Mouse (Mus musculus) intestine, embryonic 15.5 days (tissue): ENCODE measurements at regions not wholly inside any gene's neighbourhood (a gene's known extent, or its start where the extent isn't known, plus 50 kb on each side); places are given as distances from the start of the nearest gene placed in this dataset.

Experiments used
- ATAC-seq: fragments of 200-750 bp; cut with Nextera tagmentation; 2 replicates; pipeline ENCODE4 v1.8.0; 2017; ENCODE audit warnings: moderate TSS enrichment, moderate library complexity
- H3K27ac ChIP-seq: fragments of 300-500 bp; sonication (generic); 2 replicates; pipeline ENCODE4 v1.5.1; 2015; ENCODE audit warnings: mild to moderate bottlenecking, inconsistent platforms
- H3K27me3 ChIP-seq: fragments of 300-500 bp; sonication (generic); replicated peaks from 2 replicates; pipeline ENCODE4 v1.6.1; 2015; ENCODE audit warnings: inconsistent platforms
- H3K36me3 ChIP-seq: fragments of 300-500 bp; sonication (generic); 2 replicates; pipeline ENCODE4 v1.6.1; 2015; ENCODE audit warnings: inconsistent platforms
- H3K4me1 ChIP-seq: fragments of 300-500 bp; sonication (generic); replicated peaks from 2 replicates; pipeline ENCODE4 v1.6.1; 2015; ENCODE audit warnings: inconsistent platforms
- H3K4me2 ChIP-seq: fragments of 300-500 bp; sonication (generic); replicated peaks from 2 replicates; pipeline ENCODE4 v1.6.1; 2015; ENCODE audit warnings: mild to moderate bottlenecking, inconsistent platforms
- H3K4me3 ChIP-seq: fragments of 300-500 bp; sonication (generic); replicated peaks from 2 replicates; pipeline ENCODE4 v1.5.1; 2015; ENCODE audit warnings: inconsistent platforms
- H3K9ac ChIP-seq: fragments of 300-500 bp; sonication (generic); 2 replicates; pipeline ENCODE4 v1.6.1; 2015; ENCODE audit warnings: inconsistent platforms
- H3K9me3 ChIP-seq: fragments of 300-500 bp; sonication (generic); 2 replicates; pipeline ENCODE4 v1.6.1; 2016; ENCODE audit warnings: inconsistent platforms
- WGBS: fragments of 180-500 bp; shearing (Covaris S2); methylation state at CpG from one replicate; pipeline ENCODE4 v1.1.7; 2015; 5-methylcytosine and 5-hydroxymethylcytosine counted together

DNA sequence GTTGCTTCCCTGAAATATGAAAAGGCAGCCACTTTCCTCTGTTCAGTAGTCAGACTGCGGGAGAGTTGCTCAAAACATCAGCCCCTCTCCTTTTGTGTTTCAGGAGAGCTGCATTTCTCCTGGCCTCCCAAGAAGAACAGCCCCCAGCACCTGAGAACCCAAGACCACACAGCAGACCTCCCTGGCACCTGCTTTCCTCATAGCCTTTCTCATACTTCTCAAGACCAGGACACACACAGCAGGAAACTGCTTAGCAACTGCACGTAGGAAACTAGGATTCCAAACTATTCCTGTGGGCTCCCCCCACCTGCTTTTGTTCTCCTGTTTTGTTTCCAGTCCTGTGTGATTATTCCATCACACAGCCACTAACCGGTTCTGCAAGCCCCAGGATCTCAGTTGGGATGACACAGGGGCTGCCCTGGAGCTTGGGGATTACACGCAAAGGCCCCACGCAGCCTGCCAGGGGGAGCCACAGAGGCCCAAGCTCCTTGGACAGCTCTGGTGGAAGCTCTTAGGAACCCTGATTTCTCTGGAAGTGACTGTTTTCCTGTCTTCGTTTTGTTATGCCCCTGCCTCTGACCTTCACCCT, 519.6 kb upstream of the Klf4 start:
- H3K27ac ChIP-seq = no peak overlapping the region
- no peak for ATAC-seq
- WGBS = 37% methylated on average over 6 of the region's 6 CpGs

DNA sequence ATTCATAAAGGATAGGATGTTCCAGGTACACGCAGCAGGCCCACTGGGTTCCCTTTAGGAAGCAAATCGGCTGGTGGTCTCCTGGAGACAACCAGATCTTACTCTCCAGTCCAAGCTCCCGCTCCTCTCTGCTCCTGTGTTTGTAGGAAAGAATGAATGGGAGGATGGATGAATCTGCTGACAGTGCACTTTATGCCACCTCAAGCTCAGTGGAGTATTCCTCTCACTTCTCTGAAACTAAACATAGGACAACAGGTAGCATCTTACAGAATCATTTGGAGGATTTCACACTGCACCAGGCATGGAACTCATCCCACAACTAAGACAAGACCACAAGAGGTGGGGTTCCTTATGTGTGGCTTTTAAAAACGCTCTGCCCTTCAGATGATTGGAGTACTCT, 507.1 kb upstream of the Klf4 start:
- H3K4me1 ChIP-seq = no peaks in the 10 kb centered on the region
- WGBS = 94% methylated on average over 4 of the region's 4 CpGs
- no peaks in the 10 kb centered on the region for H3K27me3 ChIP-seq
- H3K4me2 ChIP-seq = no peak overlapping the region
- H3K9ac ChIP-seq = no peak overlapping the region
- no peaks in the 10 kb centered on the region for H3K36me3 ChIP-seq
- no peaks in the 10 kb centered on the region for H3K9me3 ChIP-seq
- no peak overlapping the region for H3K4me3 ChIP-seq
- ATAC-seq = no peak
- no peak overlapping the region for H3K27ac ChIP-seq

More for the DNA sequence above, 519.6 kb upstream of the Klf4 start:
- Histone ChIP-seq H3K4me2 (no peak overlapping the region), H3K4me3 (no peak overlapping the region), H3K9me3 (no peaks in the 10 kb centered on the region), H3K4me1 (no peaks in the 10 kb centered on the region), H3K27me3 (no peaks in the 10 kb centered on the region), H3K9ac (no peak overlapping the region), H3K36me3 (no peaks in the 10 kb centered on the region)

DNA sequence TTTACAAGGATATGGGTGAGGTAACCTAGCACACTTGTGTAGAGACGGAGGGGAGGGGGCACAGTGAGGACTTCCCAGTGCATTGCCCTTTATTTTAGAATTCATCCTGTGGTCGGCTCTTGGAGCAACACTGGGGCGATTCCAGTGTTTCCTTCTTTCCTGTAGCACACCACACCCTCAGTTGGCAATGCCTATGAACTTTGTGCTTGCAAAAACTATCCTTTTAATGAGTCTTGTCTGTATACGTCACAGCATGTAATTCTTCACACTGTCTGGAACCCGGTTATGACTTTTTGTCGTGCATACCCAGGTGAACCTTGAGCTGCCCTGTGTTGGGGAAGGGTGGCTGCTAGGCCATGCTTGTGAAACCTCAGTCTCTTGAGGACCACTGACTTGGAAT, 504.1 kb upstream of the Klf4 start:
- WGBS = 84% methylated on average over 6 of the region's 6 CpGs
- Histone ChIP-seq H3K4me1 (no peaks in the 10 kb centered on the region), H3K4me3 (no peak overlapping the region), H3K36me3 (no peaks in the 10 kb centered on the region), H3K9me3 (no peaks in the 10 kb centered on the region), H3K27me3 (no peaks in the 10 kb centered on the region), H3K27ac (no peak overlapping the region), H3K4me2 (no peak overlapping the region), H3K9ac (no peak overlapping the region)
- no peak for ATAC-seq

DNA sequence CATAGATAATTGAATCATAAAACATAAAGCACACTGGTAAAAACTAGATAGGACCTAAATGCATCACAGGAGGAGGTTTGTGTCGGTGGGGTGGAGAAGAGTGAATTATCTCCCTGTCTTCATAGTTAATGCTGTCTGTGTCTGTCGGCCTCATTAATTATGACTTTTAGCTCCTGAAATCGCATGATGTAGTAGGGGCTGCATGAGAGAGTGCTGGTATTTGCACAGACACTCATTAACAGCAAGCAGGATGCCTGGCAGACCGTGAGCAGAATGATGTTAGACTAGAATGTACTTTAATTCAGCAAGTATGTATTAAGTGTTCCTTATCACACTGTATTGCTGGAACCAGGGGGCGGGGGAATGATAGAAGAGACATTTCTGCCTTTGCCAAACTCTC, 503.3 kb upstream of the Klf4 start:
- H3K9me3 ChIP-seq = no peaks in the 10 kb centered on the region
- H3K9ac ChIP-seq = no peak overlapping the region
- H3K4me1 ChIP-seq = no peaks in the 10 kb centered on the region
- H3K4me2 ChIP-seq = no peak overlapping the region
- no peak overlapping the region for H3K27ac ChIP-seq
- H3K36me3 ChIP-seq = no peaks in the 10 kb centered on the region
- WGBS = 55% methylated on average over 5 of the region's 5 CpGs
- ATAC-seq = no peak
- H3K27me3 ChIP-seq = no peaks in the 10 kb centered on the region
- no peak overlapping the region for H3K4me3 ChIP-seq

DNA sequence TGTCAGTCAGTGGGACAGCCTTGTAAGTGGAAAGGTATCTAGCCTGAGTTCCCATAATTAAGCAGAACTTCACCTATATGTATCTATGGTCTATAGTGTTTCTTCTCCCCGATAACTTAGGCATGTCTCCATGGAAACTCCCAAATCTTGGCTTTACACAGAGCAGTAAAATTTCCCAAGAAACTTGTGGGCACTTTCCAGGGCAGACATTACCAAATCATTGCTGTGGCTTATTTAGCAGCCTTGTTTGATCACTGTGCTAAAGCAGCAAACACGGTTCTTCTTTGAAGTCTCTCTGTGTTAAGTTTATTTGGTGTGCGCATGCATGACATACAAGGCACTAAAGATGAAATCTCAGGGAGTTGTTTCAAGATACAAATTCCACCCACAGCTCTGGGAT, 496.2 kb upstream of the Klf4 start:
- H3K9me3 ChIP-seq = no peaks in the 10 kb centered on the region
- H3K27me3 ChIP-seq = no peaks in the 10 kb centered on the region
- no peak overlapping the region for H3K4me3 ChIP-seq
- H3K4me1 ChIP-seq = no peaks in the 10 kb centered on the region
- no peak overlapping the region for H3K4me2 ChIP-seq
- no peaks in the 10 kb centered on the region for H3K36me3 ChIP-seq
- 83% methylated on average over 3 of the region's 3 CpGs for WGBS
- H3K9ac ChIP-seq = no peak overlapping the region
- ATAC-seq = no peak
- H3K27ac ChIP-seq = no peak overlapping the region

DNA sequence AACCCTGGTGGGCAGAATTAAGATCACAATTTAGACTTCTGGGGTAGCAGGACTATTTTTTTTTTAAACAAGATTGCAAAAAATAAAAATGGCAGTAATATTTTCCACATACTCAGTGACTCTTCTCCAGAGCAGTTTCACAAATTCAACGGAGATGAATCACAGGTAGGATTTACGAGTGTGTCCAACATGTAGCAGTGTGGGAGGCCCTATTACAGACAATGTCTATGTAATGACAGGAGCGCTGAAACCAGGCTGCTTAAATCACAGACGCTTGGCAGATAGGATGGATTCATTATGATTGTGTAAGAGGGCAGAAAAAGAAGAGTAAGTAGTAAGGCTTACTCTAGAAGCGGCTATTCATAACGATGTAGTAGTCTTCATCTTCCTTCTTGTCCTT, 495.0 kb upstream of the Klf4 start:
- no peak overlapping the region for H3K9ac ChIP-seq
- no peaks in the 10 kb centered on the region for H3K9me3 ChIP-seq
- H3K4me1 ChIP-seq = no peaks in the 10 kb centered on the region
- H3K27ac ChIP-seq = no peak overlapping the region
- no peak for ATAC-seq
- no peaks in the 10 kb centered on the region for H3K27me3 ChIP-seq
- WGBS = 80% methylated on average over 6 of the region's 6 CpGs
- H3K36me3 ChIP-seq = no peaks in the 10 kb centered on the region
- no peak overlapping the region for H3K4me2 ChIP-seq
- no peak overlapping the region for H3K4me3 ChIP-seq

DNA sequence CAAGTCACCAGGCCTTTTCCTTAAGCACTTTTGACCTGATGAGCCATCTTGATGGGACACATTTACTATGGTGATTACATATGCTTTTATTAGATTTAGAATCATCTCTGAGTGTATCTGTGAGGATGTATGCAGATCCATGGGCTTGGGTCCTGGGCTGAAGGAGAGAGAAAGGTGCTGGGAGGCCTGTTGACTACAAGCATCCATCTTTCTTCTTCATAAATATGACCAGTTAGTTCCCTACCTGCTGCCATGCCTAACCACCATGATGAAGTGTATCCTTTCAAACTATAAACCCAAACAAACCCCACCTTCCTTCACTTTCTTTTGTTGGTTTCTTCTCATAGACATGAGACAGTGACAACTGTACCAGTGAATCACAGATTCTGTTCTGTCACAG, 492.2 kb upstream of the Klf4 start:
- H3K4me2 ChIP-seq = no peak overlapping the region
- no peak for ATAC-seq
- H3K9me3 ChIP-seq = no peaks in the 10 kb centered on the region
- H3K4me1 ChIP-seq = no peaks in the 10 kb centered on the region
- H3K27me3 ChIP-seq = no peaks in the 10 kb centered on the region
- no peak overlapping the region for H3K9ac ChIP-seq
- H3K27ac ChIP-seq = no peak overlapping the region
- no peaks in the 10 kb centered on the region for H3K36me3 ChIP-seq
- no peak overlapping the region for H3K4me3 ChIP-seq

DNA sequence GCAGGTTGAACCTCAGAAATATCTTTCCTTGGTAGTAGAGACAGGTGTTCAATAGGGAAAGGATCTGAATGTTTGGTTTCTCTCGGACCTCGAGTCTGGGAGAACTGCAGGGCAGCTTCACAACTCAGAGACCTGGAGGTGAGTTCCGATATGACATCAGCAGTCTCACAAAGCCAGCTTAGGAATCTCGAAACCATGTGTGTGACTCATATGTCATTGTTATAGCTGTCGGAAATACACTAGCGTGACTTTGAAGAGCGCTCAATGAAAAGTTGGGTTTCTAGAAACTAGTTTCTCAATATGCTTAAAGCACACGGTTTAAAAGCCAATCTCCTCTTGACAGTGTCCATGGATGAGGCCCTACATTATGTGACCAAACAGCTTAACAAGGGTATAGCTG, 485.9 kb upstream of the Klf4 start:
- no peak overlapping the region for H3K27ac ChIP-seq
- no peaks in the 10 kb centered on the region for H3K4me1 ChIP-seq
- no peaks in the 10 kb centered on the region for H3K27me3 ChIP-seq
- H3K36me3 ChIP-seq = no peaks in the 10 kb centered on the region
- H3K4me2 ChIP-seq = no peak overlapping the region
- H3K9me3 ChIP-seq = no peaks in the 10 kb centered on the region
- ATAC-seq = no peak
- H3K4me3 ChIP-seq = no peak overlapping the region
- WGBS = 92% methylated on average over 8 of the region's 8 CpGs
- H3K9ac ChIP-seq = no peak overlapping the region

DNA sequence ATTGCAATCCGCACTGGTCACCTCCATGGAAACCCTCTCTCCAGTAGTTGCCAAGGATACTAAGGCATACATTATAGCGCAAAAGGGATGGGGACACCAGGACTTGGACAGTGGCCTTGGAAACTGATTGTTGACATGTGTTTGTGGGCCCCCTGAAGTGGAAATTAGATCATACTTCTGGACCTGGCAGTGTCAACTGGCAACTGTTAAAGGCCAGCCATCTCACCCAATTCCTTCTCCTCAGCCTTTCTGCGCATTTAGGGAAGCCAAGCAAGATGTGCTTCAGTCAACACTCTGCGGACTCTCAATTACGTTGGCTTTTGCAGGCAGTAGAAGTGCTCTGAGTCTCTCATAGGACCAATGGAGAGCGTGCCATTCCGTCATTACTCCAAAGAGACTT, 483.2 kb upstream of the Klf4 start:
- no peaks in the 10 kb centered on the region for H3K36me3 ChIP-seq
- no peak overlapping the region for H3K27ac ChIP-seq
- H3K9ac ChIP-seq = no peak overlapping the region
- no peaks in the 10 kb centered on the region for H3K4me1 ChIP-seq
- no peak overlapping the region for H3K4me2 ChIP-seq
- no peaks in the 10 kb centered on the region for H3K27me3 ChIP-seq
- no peak for ATAC-seq
- no peak overlapping the region for H3K4me3 ChIP-seq
- WGBS = 93% methylated on average over 7 of the region's 7 CpGs
- H3K9me3 ChIP-seq = no peaks in the 10 kb centered on the region

DNA sequence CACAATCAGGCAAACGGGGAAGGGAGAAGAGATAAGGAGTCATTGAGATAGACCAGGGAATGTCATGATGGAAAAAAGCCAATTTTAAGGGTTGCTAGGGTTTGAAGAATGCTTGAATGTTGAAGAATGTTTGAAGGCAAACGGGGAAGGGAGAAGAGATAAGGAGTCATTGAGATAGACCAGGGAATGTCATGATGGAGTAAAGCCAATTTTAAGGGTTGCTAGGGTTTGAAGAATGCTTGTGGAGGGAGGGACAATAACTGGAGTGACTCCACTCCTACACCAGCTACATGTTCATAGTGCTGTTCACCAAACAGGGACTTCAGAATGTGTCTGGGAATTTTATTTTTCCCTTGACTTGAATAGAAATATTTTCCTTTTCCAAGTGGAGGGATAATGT, 476.0 kb upstream of the Klf4 start:
- 58% methylated on average over 2 of the region's 2 CpGs for WGBS
- H3K4me1 ChIP-seq = no peaks in the 10 kb centered on the region
- no peak overlapping the region for H3K4me2 ChIP-seq
- H3K9ac ChIP-seq = no peak overlapping the region
- H3K4me3 ChIP-seq = no peak overlapping the region
- H3K27me3 ChIP-seq = no peaks in the 10 kb centered on the region
- no peaks in the 10 kb centered on the region for H3K36me3 ChIP-seq
- ATAC-seq = no peak
- H3K9me3 ChIP-seq = no peaks in the 10 kb centered on the region
- no peak overlapping the region for H3K27ac ChIP-seq

DNA sequence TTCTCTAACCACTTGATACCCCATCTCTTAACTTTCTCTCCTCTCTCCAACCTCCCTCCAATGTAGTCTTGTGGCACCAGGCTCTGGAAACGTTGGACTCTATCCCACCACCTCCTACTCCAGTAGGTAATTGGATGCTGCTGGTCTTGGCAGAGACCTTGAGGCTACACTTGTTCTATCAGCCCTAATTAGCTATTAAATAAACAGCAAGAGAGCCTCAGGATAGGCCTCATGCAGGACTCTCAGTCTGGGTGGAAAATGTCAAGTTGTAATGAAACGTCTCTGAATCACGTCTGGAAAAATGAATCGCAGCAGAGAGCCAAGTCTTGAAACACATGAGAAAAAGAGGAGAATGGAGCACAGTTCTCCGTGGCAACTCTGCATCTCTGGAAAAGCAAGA, 472.0 kb upstream of the Klf4 start:
- H3K27ac ChIP-seq = no peak overlapping the region
- H3K4me3 ChIP-seq = no peak overlapping the region
- no peaks in the 10 kb centered on the region for H3K4me1 ChIP-seq
- WGBS = 73% methylated on average over 5 of the region's 5 CpGs
- H3K9ac ChIP-seq = no peak overlapping the region
- no peak overlapping the region for H3K4me2 ChIP-seq
- H3K9me3 ChIP-seq = no peaks in the 10 kb centered on the region
- H3K27me3 ChIP-seq = no peaks in the 10 kb centered on the region
- ATAC-seq = no peak
- no peaks in the 10 kb centered on the region for H3K36me3 ChIP-seq

DNA sequence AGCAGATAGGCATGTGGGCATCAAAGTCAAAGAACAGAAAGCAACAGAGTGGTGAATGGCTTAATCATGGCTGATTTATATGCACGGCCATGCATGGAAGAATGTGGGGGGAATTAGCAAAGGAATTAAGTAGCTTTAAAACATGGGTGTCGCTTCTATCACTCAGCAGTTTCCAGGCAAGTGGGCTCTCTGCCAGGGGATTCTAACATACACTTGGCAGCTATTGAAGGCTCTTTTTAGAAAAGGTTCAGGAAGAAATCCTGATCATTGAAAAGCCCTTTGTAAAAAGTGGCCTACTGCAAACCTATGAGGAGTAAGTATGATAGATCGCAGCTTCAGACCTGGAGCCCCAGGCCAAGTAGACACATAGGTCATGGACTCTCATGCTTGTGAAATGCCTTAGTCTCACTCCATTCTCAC, 469.1 kb upstream of the Klf4 start:
- Histone ChIP-seq H3K9me3 (no peaks in the 10 kb centered on the region), H3K36me3 (no peaks in the 10 kb centered on the region), H3K4me1 (no peaks in the 10 kb centered on the region), H3K9ac (no peak overlapping the region), H3K4me2 (no peak overlapping the region), H3K27me3 (no peaks in the 10 kb centered on the region), H3K4me3 (no peak overlapping the region), H3K27ac (no peak overlapping the region)
- 73% methylated on average over 3 of the region's 3 CpGs for WGBS
- ATAC-seq = no peak

DNA sequence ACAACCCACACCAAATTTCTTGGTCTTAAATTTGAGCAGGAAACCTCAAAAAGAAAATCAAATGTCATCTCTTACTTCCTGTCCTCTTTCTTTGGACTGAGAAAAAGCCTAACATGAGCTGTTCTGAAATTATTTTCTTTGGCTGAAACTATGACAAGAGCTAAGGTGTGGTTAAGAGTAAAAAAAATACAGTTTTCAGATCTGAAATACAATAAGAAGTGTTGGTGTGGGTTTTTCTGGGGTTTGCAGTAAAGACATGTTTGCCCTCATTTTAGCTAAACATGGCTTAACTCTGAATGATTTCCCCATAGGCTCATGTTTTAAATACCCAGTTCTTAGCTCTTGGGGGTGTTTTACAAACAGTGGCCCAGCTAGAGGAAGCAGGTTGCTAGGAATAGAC, 451.8 kb upstream of the Klf4 start:
- Histone ChIP-seq H3K4me1 (no peaks in the 10 kb centered on the region), H3K9me3 (no peaks in the 10 kb centered on the region), H3K36me3 (no peaks in the 10 kb centered on the region), H3K4me2 (no peak overlapping the region), H3K27ac (no peak overlapping the region), H3K4me3 (no peak overlapping the region), H3K9ac (no peak overlapping the region), H3K27me3 (no peaks in the 10 kb centered on the region)
- no peak for ATAC-seq

DNA sequence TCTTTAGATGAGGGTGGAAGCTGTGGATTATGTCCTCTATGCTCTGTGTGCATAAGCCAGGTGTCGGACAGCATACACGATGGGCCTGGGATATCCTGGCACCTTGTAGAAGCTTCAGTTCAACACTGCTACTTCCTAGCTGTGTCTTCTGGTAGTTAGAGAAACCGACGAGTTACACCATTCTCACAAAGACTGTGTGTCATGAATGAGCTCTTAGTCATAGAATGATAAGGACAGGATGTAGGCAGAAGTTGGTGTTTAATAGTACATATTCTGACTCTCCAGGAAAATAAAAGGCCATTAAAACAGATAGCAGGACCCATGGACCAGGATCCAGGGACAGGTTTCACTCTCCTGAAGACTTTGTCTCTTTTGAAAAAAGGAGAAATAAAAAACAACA, 446.3 kb upstream of the Klf4 start:
- no peak overlapping the region for H3K4me3 ChIP-seq
- H3K4me2 ChIP-seq = no peak overlapping the region
- H3K36me3 ChIP-seq = no peaks in the 10 kb centered on the region
- H3K4me1 ChIP-seq = no peaks in the 10 kb centered on the region
- no peak for ATAC-seq
- no peaks in the 10 kb centered on the region for H3K27me3 ChIP-seq
- H3K9me3 ChIP-seq = no peaks in the 10 kb centered on the region
- H3K27ac ChIP-seq = no peak overlapping the region
- 85% methylated on average over 4 of the region's 4 CpGs for WGBS
- H3K9ac ChIP-seq = no peak overlapping the region
